Mouse (Mus musculus): ENCODE results near the gene Jun. TPM values are rescaled to one million over a fixed set of nuclear protein-coding genes. Genes with fewer than 3 reads are reported as not detected.

The Jun gene
- polyA plus RNA-seq, 1 experiment from 2014 or later = 6.4 TPM

- no peak for DNase-seq
- no peak for TF ChIP-seq CTCF (IDR thresholded peaks at IDR 0.05; ENCODE audit: low read depth)
- TF ChIP-seq EP300 (IDR thresholded peaks at IDR 0.05; ENCODE audit: low read depth) = no peak
- no peak for ATAC-seq
- peaks cover 11% of the 10 kb centered on the region for H3K4me1 ChIP-seq (ENCODE audit: insufficient read depth)
- no peaks in the 10 kb centered on the region for H3K9me3 ChIP-seq (ENCODE audit: low read length)
- H3K4me2 ChIP-seq (ENCODE audit: low read depth, low read length) = no peak overlapping the region
- no peaks in the 10 kb centered on the region for H3K36me3 ChIP-seq (replicated peaks; ENCODE audit: insufficient read depth, low read length)
- H3K27ac ChIP-seq (ENCODE audit: low read depth) = no peak overlapping the region
- no peaks in the 10 kb centered on the region for H3K27me3 ChIP-seq (ENCODE audit: insufficient read depth, low read length)
- WGBS (ENCODE audit: insufficient replicate concordance) = 50% methylated on average over 8 of the region's 8 CpGs
- H3K4me3 ChIP-seq (ENCODE audit: low read depth, low read length) = no peak overlapping the region
- no peak overlapping the region for H3K9ac ChIP-seq (replicated peaks)
These were observed 26.6 kb upstream of the Jun start for GRCm38 (mm10) chr4:95078625-95079024.

GRCm38 (mm10) chr4:95076279-95076678 is 24.3 kb upstream of the Jun start:
- H3K4me1 ChIP-seq (ENCODE audit: insufficient read depth) = peaks cover 8% of the 10 kb centered on the region; the same call in 1 of the 2 replicates
- TF ChIP-seq EP300 (IDR thresholded peaks at IDR 0.05; ENCODE audit: low read depth) = no peak
- no peak for TF ChIP-seq CTCF (IDR thresholded peaks at IDR 0.05; ENCODE audit: low read depth)
- no peaks in the 10 kb centered on the region for H3K27me3 ChIP-seq (ENCODE audit: insufficient read depth, low read length)
- no peak overlapping the region for H3K27ac ChIP-seq (ENCODE audit: low read depth)
- no peaks in the 10 kb centered on the region for H3K9me3 ChIP-seq (ENCODE audit: low read length)
- no peak for ATAC-seq
- no peak overlapping the region for H3K4me3 ChIP-seq (ENCODE audit: low read depth, low read length)
- 50% methylated on average over 14 of the region's 14 CpGs for WGBS (ENCODE audit: insufficient replicate concordance)
- no peak overlapping the region for H3K9ac ChIP-seq (replicated peaks)
- no peak overlapping the region for H3K4me2 ChIP-seq (ENCODE audit: low read depth, low read length)
- DNase-seq = no peak
- H3K36me3 ChIP-seq (replicated peaks; ENCODE audit: insufficient read depth, low read length) = no peaks in the 10 kb centered on the region

GRCm38 (mm10) chr4:95075591-95076002 is 23.6 kb upstream of the Jun start:
- TF ChIP-seq EP300 (IDR thresholded peaks at IDR 0.05; ENCODE audit: low read depth) (no peak), CTCF (IDR thresholded peaks at IDR 0.05; ENCODE audit: low read depth) (no peak)
- no peaks in the 10 kb centered on the region for H3K9me3 ChIP-seq (ENCODE audit: low read length)
- peak; percentile 21 for DNase-seq
- H3K9ac ChIP-seq (replicated peaks) = no peak overlapping the region
- no peak overlapping the region for H3K27ac ChIP-seq (ENCODE audit: low read depth)
- no peaks in the 10 kb centered on the region for H3K36me3 ChIP-seq (replicated peaks; ENCODE audit: insufficient read depth, low read length)
- H3K4me1 ChIP-seq (ENCODE audit: insufficient read depth) = peaks cover 8% of the 10 kb centered on the region; the same call in 1 of the 2 replicates
- no peaks in the 10 kb centered on the region for H3K27me3 ChIP-seq (ENCODE audit: insufficient read depth, low read length)
- no peak overlapping the region for H3K4me3 ChIP-seq (ENCODE audit: low read depth, low read length)
- H3K4me2 ChIP-seq (ENCODE audit: low read depth, low read length) = peak overlapping the region; percentile 44
- peak; percentile 25; the same call in 1 of the 2 replicates for ATAC-seq
- 58% methylated on average over 17 of the region's 17 CpGs for WGBS (ENCODE audit: insufficient replicate concordance)

- Histone ChIP-seq H3K9me3 (ENCODE audit: low read length) (no peaks in the 10 kb centered on the region), H3K36me3 (replicated peaks; ENCODE audit: insufficient read depth, low read length) (no peaks in the 10 kb centered on the region), H3K9ac (replicated peaks) (no peak overlapping the region), H3K4me2 (ENCODE audit: low read depth, low read length) (no peak overlapping the region), H3K27ac (ENCODE audit: low read depth) (no peak overlapping the region), H3K4me3 (ENCODE audit: low read depth, low read length) (no peak overlapping the region), H3K4me1 (ENCODE audit: insufficient read depth) (peaks cover 8% of the 10 kb centered on the region; the same call in 1 of the 2 replicates), H3K27me3 (ENCODE audit: insufficient read depth, low read length) (no peaks in the 10 kb centered on the region)
- no peak for TF ChIP-seq EP300 (IDR thresholded peaks at IDR 0.05; ENCODE audit: low read depth)
- no peak for TF ChIP-seq CTCF (IDR thresholded peaks at IDR 0.05; ENCODE audit: low read depth)
- 78% methylated on average over 6 of the region's 6 CpGs for WGBS (ENCODE audit: insufficient replicate concordance)
- ATAC-seq (no peak), DNase-seq (no peak)
These were observed 22.3 kb upstream of the Jun start for GRCm38 (mm10) chr4:95074319-95074718.

- Histone ChIP-seq H3K36me3 (replicated peaks; ENCODE audit: insufficient read depth, low read length) (no peaks in the 10 kb centered on the region), H3K4me1 (ENCODE audit: insufficient read depth) (peaks cover 8% of the 10 kb centered on the region; the same call in 1 of the 2 replicates), H3K9ac (replicated peaks) (no peak overlapping the region), H3K4me2 (ENCODE audit: low read depth, low read length) (no peak overlapping the region), H3K27ac (ENCODE audit: low read depth) (no peak overlapping the region), H3K4me3 (ENCODE audit: low read depth, low read length) (no peak overlapping the region), H3K9me3 (ENCODE audit: low read length) (no peaks in the 10 kb centered on the region), H3K27me3 (ENCODE audit: insufficient read depth, low read length) (no peaks in the 10 kb centered on the region)
- TF ChIP-seq EP300 (IDR thresholded peaks at IDR 0.05; ENCODE audit: low read depth) (no peak), CTCF (IDR thresholded peaks at IDR 0.05; ENCODE audit: low read depth) (no peak)
- ATAC-seq (no peak), DNase-seq (no peak)
- 60% methylated on average over 10 of the region's 10 CpGs for WGBS (ENCODE audit: insufficient replicate concordance)
These were observed 21.3 kb upstream of the Jun start for GRCm38 (mm10) chr4:95073214-95073750.

GRCm38 (mm10) chr4:95070407-95070806 is 18.4 kb upstream of the Jun start:
- DNase-seq = no peak
- Histone ChIP-seq H3K27ac (ENCODE audit: low read depth) (no peak overlapping the region), H3K36me3 (replicated peaks; ENCODE audit: insufficient read depth, low read length) (no peaks in the 10 kb centered on the region), H3K9me3 (ENCODE audit: low read length) (no peaks in the 10 kb centered on the region), H3K4me3 (ENCODE audit: low read depth, low read length) (no peak overlapping the region), H3K9ac (replicated peaks) (no peak overlapping the region), H3K4me1 (ENCODE audit: insufficient read depth) (no peaks in the 10 kb centered on the region), H3K4me2 (ENCODE audit: low read depth, low read length) (no peak overlapping the region), H3K27me3 (ENCODE audit: insufficient read depth, low read length) (no peaks in the 10 kb centered on the region)
- ATAC-seq = no peak
- TF ChIP-seq EP300 (IDR thresholded peaks at IDR 0.05; ENCODE audit: low read depth) = no peak
- no peak for TF ChIP-seq CTCF (IDR thresholded peaks at IDR 0.05; ENCODE audit: low read depth)
- WGBS (ENCODE audit: insufficient replicate concordance) = 54% methylated on average over 5 of the region's 5 CpGs
